Mouse (Mus musculus) heart, embryonic 14.5 days (tissue): ENCODE measurements around the gene 1700109H08Rik. TPM values are rescaled to one million over a fixed set of nuclear protein-coding genes. Genes with fewer than 3 reads are reported as not detected.

Experiments
- ATAC-seq: fragments of 200-750 bp; cut with Nextera tagmentation; 2 replicates; pipeline ENCODE4 v1.8.0; 2017; ENCODE audit warnings: low read depth, moderate TSS enrichment; ENCODE audit not compliant: insufficient number of reproducible peaks, insufficient read depth, low FRiP score
- H3K27ac ChIP-seq, 2 experiments: fragments of 200-500 bp in 1 of 2; fragments of 300-500 bp in 1 of 2; sonication (generic) in 1 of 2; replicated peaks in 1 of 2; 2 replicates each; pipeline ENCODE4 v1.5.1; 2012 to 2014; ENCODE audit warnings: low read depth in 2 of 2, low read length in 2 of 2, control low read depth in 1 of 2, mild to moderate bottlenecking in 1 of 2, mixed read lengths in 1 of 2; ENCODE audit not compliant: control insufficient read depth in 1 of 2, insufficient read depth in 1 of 2
- H3K27me3 ChIP-seq: fragments of 300-500 bp; sonication (generic); 2 replicates; pipeline ENCODE4 v1.6.1; 2014; ENCODE audit warnings: mild to moderate bottlenecking, low read length, control low read depth; ENCODE audit not compliant: control insufficient read depth, insufficient read depth
- H3K36me3 ChIP-seq: fragments of 300-500 bp; sonication (generic); 2 replicates; pipeline ENCODE4 v1.6.1; 2014; ENCODE audit warnings: mild to moderate bottlenecking, control low read depth, low read length, mixed read lengths; ENCODE audit not compliant: control insufficient read depth, insufficient read depth
- H3K4me1 ChIP-seq, 2 experiments: fragments of 200-500 bp in 1 of 2; fragments of 300-500 bp in 1 of 2; sonication (generic) in 1 of 2; 2 replicates each; pipeline ENCODE4 v1.6.1; 2012 to 2014; ENCODE audit warnings: low read length in 2 of 2, control low read depth in 1 of 2, mixed read lengths in 1 of 2; ENCODE audit not compliant: control insufficient read depth in 2 of 2, insufficient read depth in 2 of 2
- H3K4me2 ChIP-seq: fragments of 300-500 bp; sonication (generic); 2 replicates; pipeline ENCODE4 v1.6.1; 2014; ENCODE audit warnings: mild to moderate bottlenecking, low read length
- H3K4me3 ChIP-seq, 2 experiments: fragments of 200-500 bp in 1 of 2; fragments of 300-500 bp in 1 of 2; sonication (generic) in 1 of 2; 2 replicates each; pipeline ENCODE4 v1.5.1; 2012 to 2014; ENCODE audit warnings: low read length in 2 of 2, mild to moderate bottlenecking in 2 of 2, control low read depth in 1 of 2, low read depth in 1 of 2, moderate library complexity in 1 of 2; ENCODE audit not compliant: control insufficient read depth in 1 of 2, insufficient read depth in 1 of 2
- H3K9ac ChIP-seq: fragments of 300-500 bp; sonication (generic); 2 replicates; pipeline ENCODE4 v1.6.1; 2014; ENCODE audit warnings: mild to moderate bottlenecking, low read length
- H3K9me3 ChIP-seq: fragments of 300-500 bp; sonication (generic); 2 replicates; pipeline ENCODE4 v1.6.1; 2016; ENCODE audit warnings: low read length, control low read depth; ENCODE audit not compliant: control insufficient read depth
- WGBS: fragments of 180-500 bp; shearing (Covaris S2); extraction: QIAGEN DNeasy Blood & Tissue Kit; methylation state at CpG from one replicate; pipeline ENCODE4 v1.1.7; 2014; 5-methylcytosine and 5-hydroxymethylcytosine counted together
- polyA plus RNA-seq: library from polyadenylated mRNA; unstranded; fragments of >200 nt; fragmentation: Nextera tagmentation; extraction: Ambion mirVana; gene quantifications from 2 replicates; pipeline ENCODE4 v1.2.1, GENCODE M21; 2014

1700109H08Rik gene
- polyA plus RNA-seq, 1 experiment from 2014 or later = 2.9 TPM

DNA sequence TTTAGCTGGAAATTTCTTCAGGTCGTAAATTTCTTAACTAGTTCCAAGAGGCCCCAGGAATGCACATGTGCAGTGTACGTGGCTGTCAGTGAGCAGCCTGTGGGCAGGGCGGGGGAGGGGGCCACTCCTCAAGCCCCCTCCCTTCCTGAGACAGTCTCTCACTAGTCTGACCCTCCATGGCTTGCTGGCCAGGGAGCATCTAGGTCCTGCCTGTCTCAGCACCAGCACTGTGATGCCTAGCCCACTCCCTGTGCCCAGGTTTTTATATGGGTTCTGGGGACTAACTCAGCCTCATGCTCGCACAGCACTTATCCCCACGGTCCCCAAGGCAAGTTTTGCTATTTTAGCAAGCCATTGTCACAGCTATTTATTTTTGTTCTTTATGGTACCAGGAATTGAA, 60.9 kb downstream of the 1700109H08Rik start:
- no peak overlapping the region for H3K4me2 ChIP-seq
- no peak for ATAC-seq
- WGBS = 62% methylated on average over 5 of the region's 5 CpGs
- H3K9ac ChIP-seq = no peak overlapping the region
- H3K4me3 ChIP-seq = no peak overlapping the region
- no peak overlapping the region for H3K27ac ChIP-seq
- peaks cover 54% of the 10 kb centered on the region for H3K36me3 ChIP-seq
- H3K4me1 ChIP-seq = peaks cover 0 to 3% of the 10 kb centered on the region in 2 experiments; a peak in 1 of 4 replicates
- H3K27me3 ChIP-seq = no peaks in the 10 kb centered on the region
- no peaks in the 10 kb centered on the region for H3K9me3 ChIP-seq

- no peak overlapping the region for H3K4me2 ChIP-seq
- no peaks in the 10 kb centered on the region for H3K9me3 ChIP-seq
Measured at GRCm38 (mm10) chr5:3633315-3633714, 61.9 kb downstream of the 1700109H08Rik start.

GRCm38 (mm10) chr5:3633951-3634350, 62.6 kb downstream of the 1700109H08Rik start:
- no peak overlapping the region for H3K9ac ChIP-seq
- no peaks in the 10 kb centered on the region for H3K9me3 ChIP-seq
- no peaks in the 10 kb centered on the region for H3K27me3 ChIP-seq
- no peak for ATAC-seq
- peaks cover 48% of the 10 kb centered on the region for H3K36me3 ChIP-seq
- no peak overlapping the region for H3K27ac ChIP-seq
- H3K4me2 ChIP-seq = no peak overlapping the region
- no peak overlapping the region for H3K4me3 ChIP-seq
- peaks cover 0 to 3% of the 10 kb centered on the region in 2 experiments; a peak in 1 of 4 replicates for H3K4me1 ChIP-seq
- 67% methylated on average over 4 of the region's 4 CpGs for WGBS

More at GRCm38 (mm10) chr5:3633315-3633714, 61.9 kb downstream of the 1700109H08Rik start:
- Histone ChIP-seq H3K9ac (no peak overlapping the region), H3K36me3 (peaks cover 49% of the 10 kb centered on the region), H3K27me3 (no peaks in the 10 kb centered on the region), H3K27ac (no peak overlapping the region), H3K4me3 (no peak overlapping the region), H3K4me1 (peaks cover 0 to 3% of the 10 kb centered on the region in 2 experiments; a peak in 1 of 4 replicates)
- ATAC-seq = no peak
- 93% methylated on average over 13 of the region's 13 CpGs for WGBS

Other genes starting within 250 kb of the 1700109H08Rik start
- 32.1 and 34.3 TPM in 2 replicates for gene Cdk6, start 230.1 kb upstream of the 1700109H08Rik start, polyA plus RNA-seq
- gene Fam133b, start 27.7 kb upstream of the 1700109H08Rik start, polyA plus RNA-seq = 17.1 and 20.1 TPM in 2 replicates
- gene Pex1, start 24.5 kb downstream of the 1700109H08Rik start, polyA plus RNA-seq = 9.9 and 12.0 TPM in 2 replicates
- 9.2 and 10.0 TPM in 2 replicates for gene Rbm48, start 25.0 kb downstream of the 1700109H08Rik start, polyA plus RNA-seq
- not detected in 2 replicates for gene Tmbim7, start 79.6 kb downstream of the 1700109H08Rik start, polyA plus RNA-seq
- gene Gatad1, start 85.6 kb downstream of the 1700109H08Rik start, polyA plus RNA-seq = 65.5 and 72.0 TPM in 2 replicates
- 8.0 and 8.9 TPM in 2 replicates for gene Ankib1, start 231.4 kb downstream of the 1700109H08Rik start, polyA plus RNA-seq
- 38.4 and 41.4 TPM in 2 replicates for gene Krit1, start 231.6 kb downstream of the 1700109H08Rik start, polyA plus RNA-seq